Mouse (Mus musculus) hindbrain, postnatal 0 days (tissue): ENCODE results near the gene Snx17. TPM values are rescaled to one million over a fixed set of nuclear protein-coding genes. Genes with fewer than 3 reads are reported as not detected.

Experiments
- ATAC-seq: fragments of 200-750 bp; cut with Nextera tagmentation; 2 replicates; pipeline ENCODE4 v1.8.0; 2017; ENCODE audit warnings: mild to moderate bottlenecking, moderate TSS enrichment, moderate library complexity
- DNase-seq: peaks from one replicate; pipeline ENCODE4 v3.0.0-alpha.2; 2015; ENCODE audit warnings: low spot score
- H3K27ac ChIP-seq: fragments of 300-500 bp; sonication (generic); 2 replicates; pipeline ENCODE4 v1.5.1; 2014; ENCODE audit warnings: mild to moderate bottlenecking
- H3K27me3 ChIP-seq: fragments of 300-500 bp; sonication (generic); 2 replicates; pipeline ENCODE4 v1.6.1; 2014; ENCODE audit warnings: low read length, mixed read lengths; ENCODE audit not compliant: insufficient read depth
- H3K36me3 ChIP-seq: fragments of 300-500 bp; sonication (generic); 2 replicates; pipeline ENCODE4 v1.6.1; 2014; ENCODE audit warnings: low read length, mixed read lengths; ENCODE audit not compliant: insufficient read depth
- H3K4me1 ChIP-seq: fragments of 300-500 bp; sonication (generic); 2 replicates; pipeline ENCODE4 v1.6.1; 2014; ENCODE audit warnings: antibody characterized with exemption, low read length, mixed read lengths; ENCODE audit not compliant: insufficient read depth
- H3K4me2 ChIP-seq: fragments of 300-500 bp; sonication (generic); 2 replicates; pipeline ENCODE4 v1.6.1; 2014; ENCODE audit warnings: low read depth, mild to moderate bottlenecking, low read length, moderate library complexity, mixed read lengths
- H3K4me3 ChIP-seq: fragments of 300-500 bp; sonication (generic); 2 replicates; pipeline ENCODE4 v1.5.1; 2014; ENCODE audit warnings: low read length
- H3K9ac ChIP-seq: fragments of 300-500 bp; sonication (generic); replicated peaks from 2 replicates; pipeline ENCODE4 v1.6.1; 2014; ENCODE audit warnings: mild to moderate bottlenecking, low read length, moderate library complexity, mixed read lengths
- H3K9me3 ChIP-seq: fragments of 300-500 bp; sonication (generic); 2 replicates; pipeline ENCODE4 v1.6.1; 2016; ENCODE audit warnings: low read length, mixed read lengths
- CTCF ChIP-seq: IDR thresholded peaks from 2 replicates; pipeline ENCODE4 v1.5.1; 2016; ENCODE audit warnings: antibody characterized with exemption, control low read depth, low read depth
- whole genome bisulfite sequencing: fragments of 180-500 bp; shearing (Covaris S2); extraction: QIAGEN DNeasy Blood & Tissue Kit; methylation state at CpG from one replicate; pipeline ENCODE4 v1.1.7; 2014; 5-methylcytosine and 5-hydroxymethylcytosine counted together
- polyA plus RNA-seq: library from polyadenylated mRNA; unstranded; fragments of >200 nt; fragmentation: Nextera tagmentation; extraction: Ambion mirVana; gene quantifications from 2 replicates; pipeline ENCODE4 v1.2.1, GENCODE M21; 2015
- total RNA-seq: library from RNA; depleted of rRNA; stranded (reverse); fragments of >200 nt; gene quantifications from 2 replicates; pipeline ENCODE4 v1.2.3, GENCODE M21; 2014; rRNA removed

Gene Snx17
- 102 and 116 TPM in 2 replicates for total RNA-seq
- polyA plus RNA-seq: 112 and 114 TPM in 2 replicates

DNA sequence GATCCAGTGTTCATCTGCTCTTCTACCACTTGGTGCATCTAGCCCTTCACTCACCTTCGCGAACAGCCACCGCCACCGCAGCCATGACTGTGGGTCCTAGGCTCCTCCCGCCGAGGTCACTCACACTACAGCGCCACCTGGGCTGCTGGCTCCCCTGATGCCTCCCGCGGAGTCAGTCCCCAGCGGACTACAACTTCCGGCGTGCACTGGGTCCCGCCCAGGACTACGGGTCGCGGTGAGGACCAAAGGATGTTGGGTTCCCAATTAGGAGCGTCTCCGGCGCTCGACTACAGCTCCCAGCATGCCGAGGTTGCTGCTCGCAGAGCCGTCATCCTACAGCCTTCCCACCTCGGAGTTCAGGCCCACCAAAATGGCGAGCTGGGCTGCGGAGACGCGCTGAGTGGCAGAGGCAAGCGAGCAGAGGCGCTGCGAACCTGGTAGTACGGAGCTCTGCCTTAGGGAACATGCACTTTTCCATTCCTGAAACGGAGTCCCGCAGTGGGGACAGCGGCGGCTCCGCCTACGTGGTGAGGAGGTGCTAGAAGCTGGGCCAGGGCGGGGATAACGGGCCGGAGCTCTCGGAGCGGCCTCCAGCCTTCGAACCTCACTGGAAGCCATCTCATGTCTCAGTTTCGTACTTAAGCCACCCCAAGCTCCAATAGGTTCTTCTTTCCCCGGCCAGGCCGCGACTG, at the start of gene Snx17, which contains the start of gene Eif2b4:
Gene Snx17, plus strand, starts transcription at position 289 of the 692 bp plus-strand sequence.
Gene Eif2b4, minus strand, starts transcription at position 492 of the 692 bp plus-strand sequence.
- WGBS: under 1% methylated on average over 48 of the region's 48 CpGs
- no peaks in the 10 kb centered on the region for H3K9me3 ChIP-seq
- DNase-seq: peak; percentile 99
- H3K27me3 ChIP-seq: no peaks in the 10 kb centered on the region
- H3K4me3 ChIP-seq: peak within 1 kb of the TSS; percentile 70
- H3K9ac ChIP-seq: peak within 1 kb of the TSS; percentile 83
- peak; percentile 73 for TF ChIP-seq CTCF
- ATAC-seq: peak; percentile 97
- peak within 1 kb of the TSS; percentile 94 for H3K4me2 ChIP-seq
- peaks cover 66% of the 10 kb centered on the region for H3K36me3 ChIP-seq
- peaks cover 13% of the 10 kb centered on the region for H3K4me1 ChIP-seq
- H3K27ac ChIP-seq: peak within 1 kb of the TSS; percentile 87

DNA sequence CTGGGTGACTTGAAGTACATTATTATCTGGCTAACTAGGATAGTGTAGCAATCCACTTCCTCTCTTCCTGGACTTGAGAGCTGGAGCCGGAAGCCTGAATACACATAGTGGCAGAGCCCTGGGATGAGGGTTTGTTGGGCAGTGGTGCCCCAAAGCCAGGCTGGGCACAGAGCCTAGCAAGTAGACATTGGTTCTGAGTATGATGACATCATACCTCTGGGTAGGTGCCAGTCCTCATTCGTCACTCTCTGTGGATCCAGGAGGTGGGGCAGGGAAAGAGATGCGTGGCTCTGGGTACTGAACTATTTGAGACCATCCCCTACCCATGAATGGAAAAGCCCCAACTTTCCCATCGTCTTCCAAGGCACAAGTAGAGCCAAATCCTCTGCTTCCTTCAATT, 43.2 kb upstream of the Snx17 start:
- Histone ChIP-seq H3K36me3 (no peaks in the 10 kb centered on the region), H3K4me1 (0 out of 2 replicates have a peak, but pooled peaks cover 5% of the 10 kb centered on the region)
- no peak for ATAC-seq

DNA sequence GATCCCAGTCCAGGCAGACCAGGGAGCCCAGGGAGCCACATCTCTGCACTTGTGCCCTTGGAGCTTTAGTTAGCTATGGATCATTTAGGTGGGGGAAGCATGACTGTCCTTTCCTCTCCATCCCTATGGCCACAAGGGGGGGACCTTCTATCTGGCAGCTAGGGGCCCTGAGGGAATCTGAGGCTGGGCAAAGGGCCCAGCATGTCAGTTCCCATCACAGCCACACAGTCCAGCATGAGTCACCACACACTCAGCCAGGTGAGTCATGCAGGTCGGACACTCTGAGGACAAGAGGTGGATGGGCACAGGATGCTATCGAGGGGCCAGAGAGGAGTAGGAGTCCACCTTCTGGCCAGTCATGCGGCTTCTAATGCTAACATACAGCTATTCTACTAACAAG, 41.3 kb upstream of the Snx17 start:
- DNase-seq: no peak
- Histone ChIP-seq H3K36me3 (peaks cover under 1% of the 10 kb centered on the region; the same call in 1 of the 2 replicates), H3K9me3 (no peaks in the 10 kb centered on the region), H3K4me3 (no peak overlapping the region), H3K9ac (no peak overlapping the region), H3K4me1 (0 out of 2 replicates have a peak, but pooled peaks cover 5% of the 10 kb centered on the region), H3K4me2 (no peak overlapping the region), H3K27me3 (no peaks in the 10 kb centered on the region), H3K27ac (no peak overlapping the region)
- TF ChIP-seq CTCF: peak; percentile 26; the same call in 1 of the 2 replicates
- 93% methylated on average over 3 of the region's 3 CpGs for WGBS
- no peak for ATAC-seq

More for the DNA sequence above, 43.2 kb upstream of the Snx17 start:
- Histone ChIP-seq H3K4me2 (no peak overlapping the region), H3K9me3 (no peaks in the 10 kb centered on the region), H3K27ac (no peak overlapping the region), H3K27me3 (no peaks in the 10 kb centered on the region), H3K4me3 (no peak overlapping the region), H3K9ac (no peak overlapping the region)
- DNase-seq: no peak
- no peak for TF ChIP-seq CTCF
- WGBS: 83% methylated on average over 4 of the region's 4 CpGs

DNA sequence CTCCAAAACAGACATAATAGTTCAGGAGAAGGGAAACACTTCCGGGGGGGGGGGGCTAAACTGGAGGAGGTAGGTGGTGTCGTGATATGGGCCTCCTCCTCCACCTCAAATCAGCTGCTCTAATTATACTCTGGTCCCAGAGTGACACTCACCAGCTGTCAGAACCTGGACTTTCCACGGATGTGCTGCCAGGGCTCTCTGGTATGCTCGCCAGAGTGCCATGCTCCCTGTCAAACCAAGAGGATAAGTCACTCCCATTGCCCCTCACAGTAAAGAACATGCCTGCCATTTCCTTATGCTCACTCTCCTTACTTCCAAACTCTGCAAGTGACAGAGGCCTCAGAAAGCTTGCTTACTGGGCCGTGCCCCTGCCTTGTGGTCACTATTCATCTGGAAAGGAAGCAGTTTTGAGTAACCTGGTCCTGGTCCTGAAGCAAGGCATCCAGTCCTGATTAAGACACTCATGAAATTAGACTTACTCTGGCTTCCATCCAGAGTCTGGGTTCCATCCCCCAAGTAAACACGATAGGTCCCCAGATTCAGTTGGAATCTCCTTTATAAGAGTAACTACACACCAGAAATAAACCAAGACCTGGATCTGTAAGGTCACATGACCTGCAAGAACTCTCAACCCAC, 39.4 kb upstream of the Snx17 start:
- no peak for DNase-seq
- Histone ChIP-seq H3K27ac (peak overlapping the region; percentile 68; the same call in 1 of the 2 replicates), H3K4me1 (0 out of 2 replicates have a peak, but pooled peaks cover 5% of the 10 kb centered on the region)

DNA sequence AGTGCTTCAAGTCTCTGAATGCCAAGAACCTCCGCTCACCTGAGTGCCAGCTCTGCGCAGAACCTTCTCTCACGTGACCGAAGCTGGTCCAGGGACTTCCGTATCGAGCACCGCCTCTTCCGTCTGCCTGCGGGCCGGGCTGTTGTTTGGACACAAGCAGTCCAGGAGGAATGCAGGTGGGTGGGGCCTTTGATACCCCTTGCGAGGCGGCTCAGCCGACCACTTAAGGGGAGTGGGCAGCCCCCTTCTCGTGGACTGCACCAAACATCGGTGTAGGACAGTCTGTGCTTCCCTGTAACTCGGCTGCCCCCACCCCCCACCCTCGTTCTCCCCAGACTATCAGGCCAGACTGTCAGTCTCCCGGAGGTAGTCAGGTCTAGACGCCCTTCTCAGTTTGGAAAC, 38.9 kb upstream of the Snx17 start, which contains the start of gene Mpv17:
Gene Mpv17, minus strand, starts transcription at position 100 of the 402 bp plus-strand sequence.
- no peaks in the 10 kb centered on the region for H3K27me3 ChIP-seq
- WGBS: 2% methylated on average over 19 of the region's 19 CpGs
- peak; percentile 95 for ATAC-seq

More for the DNA sequence above, 39.4 kb upstream of the Snx17 start:
- Histone ChIP-seq H3K4me2 (peak overlapping the region; percentile 88), H3K9me3 (no peaks in the 10 kb centered on the region), H3K9ac (peak overlapping the region; percentile 61), H3K4me3 (peak overlapping the region; percentile 59), H3K27me3 (no peaks in the 10 kb centered on the region), H3K36me3 (peaks cover 20% of the 10 kb centered on the region)
- ATAC-seq: peak; percentile 46
- no peak for TF ChIP-seq CTCF
- WGBS: 32% methylated on average over 6 of the region's 6 CpGs

DNA sequence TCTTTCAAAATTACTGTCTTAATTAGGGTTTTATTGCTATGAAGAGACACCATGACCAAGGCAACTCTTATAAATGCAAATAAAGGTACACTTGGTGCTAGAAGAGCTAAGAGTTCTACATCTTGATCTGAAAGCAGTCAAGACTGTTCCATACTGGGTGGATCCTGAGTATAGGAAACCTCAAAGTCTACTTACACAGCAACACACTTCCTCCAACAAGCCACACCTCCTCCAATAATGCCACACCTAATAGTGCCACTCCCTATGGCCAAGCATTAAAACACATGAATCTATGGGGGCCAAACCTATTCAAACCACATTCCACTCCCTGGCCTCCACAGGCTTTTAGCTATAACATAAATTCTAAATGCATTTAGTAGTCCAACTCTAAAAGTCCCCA, 30.6 kb upstream of the Snx17 start:
- H3K36me3 ChIP-seq: peaks cover 85% of the 10 kb centered on the region
- no peak overlapping the region for H3K27ac ChIP-seq

More for the DNA sequence above, 38.9 kb upstream of the Snx17 start, which contains the start of gene Mpv17:
- DNase-seq: peak; percentile 92
- Histone ChIP-seq H3K9me3 (no peaks in the 10 kb centered on the region), H3K4me3 (peak within 1 kb of the TSS; percentile 59), H3K27ac (peak within 1 kb of the TSS; percentile 68; the same call in 1 of the 2 replicates), H3K36me3 (peaks cover 25% of the 10 kb centered on the region), H3K4me1 (0 out of 2 replicates have a peak, but pooled peaks cover 5% of the 10 kb centered on the region), H3K4me2 (peak within 1 kb of the TSS; percentile 88), H3K9ac (peak within 1 kb of the TSS; percentile 61)
- TF ChIP-seq CTCF: no peak

More for the DNA sequence above, 30.6 kb upstream of the Snx17 start:
- Histone ChIP-seq H3K4me1 (no peaks in the 10 kb centered on the region), H3K4me3 (no peak overlapping the region), H3K4me2 (no peak overlapping the region), H3K9ac (no peak overlapping the region), H3K27me3 (no peaks in the 10 kb centered on the region), H3K9me3 (no peaks in the 10 kb centered on the region)
- TF ChIP-seq CTCF: no peak
- ATAC-seq (no peak), DNase-seq (no peak)
